Mouse (Mus musculus) lung, postnatal 25 days (tissue): ENCODE measurements around the gene Nup133.

Source experiments
- DNase-seq: peaks from one replicate; pipeline ENCODE4 v3.0.0; 2022; ENCODE audit warnings: low spot score

Gene Nup133

GRCm38 (mm10) chr8:123953686-123954085 is 4.6 kb upstream of the Nup133 start:
- no peak for DNase-seq

GRCm38 (mm10) chr8:123950077-123950802 is 1.2 kb upstream of the Nup133 start:
- peak; percentile 59 for DNase-seq

- DNase-seq, result no peak
Observed at GRCm38 (mm10) chr8:123949686-123949986, 571 bp upstream of the Nup133 start.

GRCm38 (mm10) chr8:123929026-123929425 is 20.0 kb downstream of the Nup133 start:
- DNase-seq, result no peak

DNA sequence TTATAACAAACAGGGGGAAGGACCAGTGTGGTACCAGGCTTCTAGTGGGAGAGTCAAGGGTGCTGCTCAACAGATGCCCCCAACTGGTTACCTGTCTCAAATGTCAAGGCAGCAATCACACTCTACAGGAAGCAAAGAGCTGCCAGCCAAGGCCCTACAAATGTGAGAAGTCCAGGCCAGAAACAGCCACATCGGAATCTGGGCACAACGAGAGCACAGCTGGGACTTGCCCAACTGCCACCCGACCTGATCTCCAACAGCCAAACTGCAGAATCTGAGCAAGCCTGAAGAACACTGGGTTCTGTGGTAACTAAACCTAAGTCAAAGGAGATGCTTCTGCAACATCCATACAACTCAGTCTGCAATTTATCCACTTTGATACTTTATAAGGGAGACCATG is 23.4 kb downstream of the Nup133 start:
- DNase-seq, result no peak

DNA sequence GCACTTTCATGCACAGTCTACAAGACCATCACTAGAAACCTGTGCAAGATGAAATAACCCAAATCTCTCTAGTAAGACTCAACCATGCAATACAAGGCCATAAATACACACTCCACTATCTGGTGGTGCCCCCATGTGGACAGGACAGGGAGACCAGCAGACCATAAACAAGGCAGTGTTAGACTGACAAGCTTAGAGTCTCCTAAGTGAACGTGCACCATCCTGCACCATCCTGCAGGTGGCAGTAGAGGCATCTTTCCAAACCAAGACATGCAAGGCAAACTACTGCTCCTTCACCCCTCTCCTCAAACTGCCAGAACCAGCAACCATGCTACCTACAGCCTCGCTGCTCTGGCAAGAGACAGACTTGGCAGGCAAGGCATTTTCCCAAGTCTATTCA is 24.3 kb downstream of the Nup133 start:
- peak; percentile 84 for DNase-seq

DNA sequence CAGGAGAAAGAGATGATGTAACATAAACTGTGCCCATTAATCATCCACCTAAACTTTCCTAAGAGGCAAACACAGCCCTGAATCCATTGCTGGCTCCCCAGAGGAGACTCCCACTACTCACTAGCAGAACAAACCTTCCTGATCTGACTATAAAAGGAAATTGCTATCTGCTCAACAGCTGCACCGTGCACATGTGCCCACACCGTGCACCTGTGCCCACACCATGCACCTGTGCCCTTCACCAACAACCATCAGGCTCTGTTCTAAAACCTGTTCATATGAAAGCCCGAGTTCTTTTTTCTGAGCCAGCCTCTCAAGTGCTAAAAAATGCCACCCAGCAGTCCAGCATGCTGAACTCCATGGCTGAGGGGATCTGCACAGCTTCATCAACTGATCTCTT is 34.4 kb downstream of the Nup133 start:
- no peak for DNase-seq

DNA sequence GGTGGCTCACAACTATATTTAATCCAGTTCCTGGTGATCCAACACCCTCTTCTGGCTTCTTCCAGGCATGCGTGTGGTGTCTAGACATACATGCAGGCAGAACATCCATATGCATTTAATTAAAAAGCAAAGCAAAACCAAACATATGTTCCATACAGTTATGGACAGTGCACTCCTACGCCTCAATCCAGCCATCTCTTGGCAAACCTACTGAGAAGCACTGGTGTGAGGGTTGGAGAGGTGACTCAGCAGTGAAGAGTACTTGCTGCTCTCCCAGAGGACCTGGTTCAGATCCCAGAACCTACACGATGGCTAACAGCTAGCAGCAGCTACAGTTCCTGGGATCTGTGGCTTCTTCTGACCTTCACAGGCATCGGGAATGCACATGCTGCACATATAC is 36.8 kb downstream of the Nup133 start:
- DNase-seq, result no peak

GRCm38 (mm10) chr8:123907604-123908003 is 41.5 kb downstream of the Nup133 start:
- DNase-seq, result no peak

- DNase-seq, result no peak
Observed at GRCm38 (mm10) chr8:123902653-123903052, 46.4 kb downstream of the Nup133 start.

- peak; percentile 3 for DNase-seq
Observed at GRCm38 (mm10) chr8:123899366-123899765, 49.7 kb downstream of the Nup133 start.

DNA sequence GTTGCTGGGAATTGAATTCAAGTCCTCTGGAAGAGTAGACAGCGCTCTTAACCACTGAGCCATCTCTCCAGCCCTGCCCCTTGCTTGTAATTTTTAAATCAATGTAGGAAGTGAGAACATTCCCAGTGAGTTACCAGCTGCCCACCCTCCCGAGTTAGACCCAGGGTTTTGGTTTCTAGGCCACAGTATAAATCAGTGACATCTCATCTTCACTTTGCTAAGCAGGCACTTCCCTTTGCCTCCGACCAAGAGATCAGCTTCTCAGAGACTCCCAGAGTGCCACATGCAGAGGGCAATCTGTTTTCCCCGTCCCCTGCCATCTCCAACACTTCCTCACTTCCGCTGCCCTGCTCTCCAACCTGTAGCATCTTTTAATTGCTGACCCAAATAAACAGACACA is 50.5 kb downstream of the Nup133 start:
- no peak for DNase-seq

DNA sequence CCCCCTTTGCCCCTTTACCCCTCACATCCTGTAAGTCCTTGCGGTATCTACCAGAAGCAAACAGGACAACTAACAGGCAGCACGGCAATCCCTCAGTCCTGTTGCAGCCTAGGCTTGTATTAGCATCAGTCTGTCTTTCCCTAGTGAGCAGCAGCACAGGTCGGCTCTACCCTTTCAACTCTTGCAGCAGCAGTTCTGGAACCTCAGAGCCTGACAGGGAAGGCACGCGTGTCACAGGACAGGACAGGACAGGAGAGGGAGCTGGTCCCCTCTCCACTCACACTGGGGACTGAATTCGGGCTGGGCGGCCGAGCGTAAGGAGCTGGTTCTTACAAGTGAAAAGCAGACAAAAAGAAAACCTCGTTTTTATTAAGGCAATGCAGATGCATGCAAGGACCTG is 52.3 kb downstream of the Nup133 start:
- DNase-seq, result no peak

DNA sequence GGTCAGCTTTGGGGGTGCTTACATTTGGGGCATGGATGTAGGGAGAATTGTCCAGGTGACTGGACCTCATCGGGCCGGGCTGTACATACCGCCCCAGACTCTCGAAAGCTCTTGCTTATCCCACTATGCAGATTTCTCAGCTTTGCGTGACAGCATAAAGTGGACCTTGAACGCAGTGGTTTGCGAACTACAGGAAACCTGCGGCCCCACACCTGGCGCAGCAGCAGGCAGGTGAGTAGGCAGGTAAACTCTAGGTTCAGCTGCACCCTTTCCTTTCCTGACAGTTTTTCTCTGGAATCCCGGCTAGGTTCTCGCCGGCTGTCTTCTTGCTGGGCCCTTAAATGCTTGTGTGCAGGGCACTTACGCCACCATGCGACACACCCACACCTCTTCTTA is 52.7 kb downstream of the Nup133 start:
- no peak for DNase-seq

GRCm38 (mm10) chr8:123895680-123896365 is 53.2 kb downstream of the Nup133 start:
- DNase-seq, result no peak

- DNase-seq, result no peak
Observed at GRCm38 (mm10) chr8:123895230-123895629, 53.8 kb downstream of the Nup133 start.

GRCm38 (mm10) chr8:123894502-123895097 is 54.5 kb downstream of the Nup133 start, which contains the start of gene Acta1:
TSS of gene Acta1 (minus strand) at chr8:123894751.
- DNase-seq, result no peak

- DNase-seq, result no peak
Observed at GRCm38 (mm10) chr8:123893413-123893812, 55.7 kb downstream of the Nup133 start.

DNA sequence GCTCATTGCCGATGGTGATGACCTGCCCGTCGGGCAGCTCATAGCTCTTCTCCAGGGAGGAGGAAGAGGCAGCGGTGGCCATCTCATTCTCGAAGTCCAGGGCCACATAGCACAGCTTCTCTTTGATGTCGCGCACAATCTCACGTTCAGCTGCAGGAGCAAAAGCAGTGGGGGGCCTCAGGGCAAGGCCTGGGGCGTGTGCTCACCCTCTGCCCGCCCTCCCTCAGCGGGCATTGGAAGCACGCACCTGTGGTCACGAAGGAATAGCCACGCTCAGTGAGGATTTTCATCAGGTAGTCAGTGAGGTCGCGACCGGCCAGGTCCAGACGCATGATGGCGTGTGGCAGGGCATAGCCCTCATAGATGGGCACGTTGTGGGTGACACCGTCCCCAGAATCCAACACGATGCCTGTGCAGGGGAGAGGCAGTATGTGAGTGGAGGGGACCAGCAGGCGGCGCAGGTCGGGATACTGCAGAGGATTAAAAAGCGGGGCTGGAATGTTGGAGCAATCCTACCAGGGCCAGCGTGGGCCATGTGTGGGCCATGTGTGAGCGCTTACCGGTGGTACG is 56.4 kb downstream of the Nup133 start:
- no peak for DNase-seq

GRCm38 (mm10) chr8:123891883-123892585 is 57.0 kb downstream of the Nup133 start:
- DNase-seq, result no peak

- no peak for DNase-seq
Observed at GRCm38 (mm10) chr8:123891271-123891670, 57.8 kb downstream of the Nup133 start.

- no peak for DNase-seq
Observed at GRCm38 (mm10) chr8:123889797-123890196, 59.3 kb downstream of the Nup133 start.
